Mouse (Mus musculus) gastrocnemius, postnatal 10 days (tissue): ENCODE data around the gene Pip4k2c. TPM values are rescaled to one million over a fixed set of nuclear protein-coding genes. Genes with fewer than 3 reads are reported as not detected.
"Not testable (repeated sequence)": the region's sequence is repeated elsewhere in the genome, so short reads cannot be mapped to it uniquely, and the experiment has no call there.

Experiments used
- DNase-seq: peaks from one replicate; pipeline ENCODE4 v3.0.0; 2021; ENCODE audit warnings: mixed read lengths
- total RNA-seq, 2 experiments: library from RNA; stranded (reverse); gene quantifications; 2 replicates each; pipeline ENCODE4 v1.2.3; 2021

Pip4k2c gene
- total RNA-seq, 2 experiments from 2014 or later: 8.5 to 9.6 TPM

GRCm38 (mm10) chr10:127170002-127170401 is 41.4 kb downstream of the Pip4k2c start:
- no peak for DNase-seq

GRCm38 (mm10) chr10:127167614-127168192 is 43.7 kb downstream of the Pip4k2c start:
- DNase-seq: no peak

DNA sequence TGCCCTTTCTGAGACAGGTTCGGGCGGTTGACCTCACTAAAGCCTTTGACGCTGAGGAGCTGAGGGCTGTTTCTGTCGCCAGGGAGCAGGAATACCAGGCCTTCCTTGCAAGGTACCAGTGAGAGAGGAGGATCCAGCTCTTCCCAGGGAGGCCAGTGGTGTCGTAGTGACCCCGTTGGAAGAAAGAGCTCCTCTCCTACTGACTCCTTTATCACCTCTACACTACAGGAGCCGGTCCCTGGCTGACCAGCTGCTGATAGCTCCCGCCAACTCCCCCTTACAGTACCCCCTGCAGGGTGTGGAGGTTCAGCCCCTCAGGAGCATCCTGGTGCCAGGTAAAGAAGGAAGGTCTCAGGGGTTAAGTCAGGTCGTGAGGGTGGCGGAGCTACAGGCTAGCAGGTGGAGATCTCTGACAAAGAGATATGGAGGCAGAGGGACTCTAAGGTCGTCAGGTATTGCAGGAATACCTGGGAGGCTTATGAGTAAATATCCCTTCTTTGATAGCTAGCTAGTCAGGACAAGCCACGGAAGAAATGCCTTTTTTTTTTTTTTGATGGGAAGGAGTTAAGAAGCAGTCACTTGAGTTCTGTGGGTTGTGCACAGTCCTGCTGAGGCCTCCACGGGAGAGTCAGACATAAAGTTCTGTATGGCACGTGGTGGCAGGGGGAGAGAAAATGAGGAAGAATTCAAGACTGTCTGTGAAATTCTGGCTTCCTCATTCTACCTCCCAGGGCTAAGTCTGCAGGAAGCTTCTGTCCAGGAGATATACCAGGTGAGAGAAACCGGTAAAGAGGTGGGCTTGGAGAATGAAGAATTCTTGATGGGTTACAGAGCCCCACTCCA is 44.4 kb downstream of the Pip4k2c start:
- no peak for DNase-seq

- DNase-seq: no peak
These were observed 45.0 kb downstream of the Pip4k2c start for GRCm38 (mm10) chr10:127166404-127166715.

- DNase-seq: no peak
These were observed 45.6 kb downstream of the Pip4k2c start for GRCm38 (mm10) chr10:127165654-127166403.

GRCm38 (mm10) chr10:127165354-127165653 is 46.1 kb downstream of the Pip4k2c start:
- no peak for DNase-seq

DNA sequence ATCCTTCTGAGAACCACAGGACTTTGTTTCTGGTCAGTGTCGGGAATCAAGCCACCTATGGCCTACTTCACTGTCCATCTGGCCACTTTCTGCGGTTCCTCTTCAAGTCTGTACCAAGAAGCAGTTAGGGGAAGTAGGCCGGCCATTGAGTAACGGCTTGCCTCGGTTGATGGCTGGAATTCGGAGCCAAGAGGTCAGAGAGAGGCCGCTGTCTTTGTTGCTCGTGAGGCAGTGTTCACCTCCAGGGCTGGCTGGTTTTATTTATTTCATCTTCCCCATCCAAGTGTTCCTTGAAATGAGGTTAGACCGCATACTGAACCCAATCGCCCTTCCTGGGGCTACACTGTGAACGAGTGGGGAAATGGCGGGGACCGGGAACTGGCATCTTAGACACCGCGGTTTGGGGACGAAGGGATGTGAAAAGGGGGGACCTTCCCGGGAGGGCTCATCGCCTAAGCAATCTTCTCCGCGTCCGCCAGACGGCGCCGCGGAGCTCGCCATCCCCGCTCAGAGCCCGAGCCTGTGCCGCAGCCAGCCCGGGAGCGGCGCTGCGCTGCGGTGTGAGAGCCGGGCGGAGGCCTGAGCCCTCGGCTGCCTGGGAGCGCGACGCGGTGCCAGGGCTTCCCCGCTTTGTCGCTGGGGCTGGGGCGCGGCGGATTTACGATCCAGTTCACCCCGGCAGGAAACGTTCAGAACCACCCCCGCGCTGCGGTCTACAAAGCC is 46.6 kb downstream of the Pip4k2c start, which contains the start of gene B4galnt1:
B4galnt1 (plus strand) TSS at position 595 of the 723 bp plus-strand sequence.
- peak; percentile 73 for DNase-seq

- DNase-seq: no peak
These were observed 47.2 kb downstream of the Pip4k2c start for GRCm38 (mm10) chr10:127164190-127164589.

DNA sequence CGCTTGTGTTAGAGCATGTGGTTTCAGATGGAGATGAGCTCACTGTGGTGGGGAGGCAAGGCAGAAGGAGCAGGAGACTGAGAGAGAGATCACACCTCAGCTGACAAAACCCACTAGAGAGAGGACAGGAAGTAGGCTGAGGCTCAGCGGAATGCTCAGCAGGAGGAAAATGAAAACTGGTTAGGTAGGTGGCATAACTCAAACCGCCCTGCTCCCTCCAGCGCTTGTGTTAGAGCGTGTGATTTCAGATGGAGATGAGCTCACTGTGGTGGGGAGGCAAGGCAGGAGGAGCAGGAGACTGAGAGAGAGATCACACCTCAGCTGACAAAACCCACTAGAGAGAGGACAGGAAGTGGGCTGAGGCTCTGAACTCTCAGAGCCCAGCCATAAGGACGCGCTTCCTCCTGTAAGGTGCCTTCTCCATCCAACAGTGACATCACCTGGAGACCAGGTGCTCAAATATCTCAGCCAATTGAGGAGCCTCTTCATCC is 48.6 kb downstream of the Pip4k2c start:
- DNase-seq: not testable (repeated sequence)

GRCm38 (mm10) chr10:127160728-127161127 is 50.7 kb downstream of the Pip4k2c start:
- DNase-seq: no peak

- DNase-seq: no peak
These were observed 51.3 kb downstream of the Pip4k2c start for GRCm38 (mm10) chr10:127160081-127160480.

DNA sequence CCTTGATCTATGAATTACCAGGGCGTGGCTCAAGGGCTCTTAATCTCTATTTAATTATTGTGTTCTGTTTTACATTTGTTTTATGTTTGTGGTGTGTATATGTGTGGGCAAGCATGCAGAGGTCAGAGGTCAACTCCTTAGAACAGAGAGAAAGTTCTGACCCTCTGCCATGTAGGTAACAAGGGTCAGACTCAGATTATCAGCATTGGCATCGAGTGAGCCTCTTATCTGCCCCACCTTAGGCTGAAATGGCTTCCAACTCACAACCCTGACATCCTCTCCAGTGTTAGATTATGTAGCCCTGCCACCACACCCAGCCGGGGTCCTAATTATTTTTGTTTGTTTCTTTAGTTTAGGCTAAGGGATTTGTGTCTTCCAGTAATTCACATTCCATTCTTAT is 52.9 kb downstream of the Pip4k2c start:
- no peak for DNase-seq

GRCm38 (mm10) chr10:127156511-127156910 is 54.9 kb downstream of the Pip4k2c start:
- DNase-seq: no peak

DNA sequence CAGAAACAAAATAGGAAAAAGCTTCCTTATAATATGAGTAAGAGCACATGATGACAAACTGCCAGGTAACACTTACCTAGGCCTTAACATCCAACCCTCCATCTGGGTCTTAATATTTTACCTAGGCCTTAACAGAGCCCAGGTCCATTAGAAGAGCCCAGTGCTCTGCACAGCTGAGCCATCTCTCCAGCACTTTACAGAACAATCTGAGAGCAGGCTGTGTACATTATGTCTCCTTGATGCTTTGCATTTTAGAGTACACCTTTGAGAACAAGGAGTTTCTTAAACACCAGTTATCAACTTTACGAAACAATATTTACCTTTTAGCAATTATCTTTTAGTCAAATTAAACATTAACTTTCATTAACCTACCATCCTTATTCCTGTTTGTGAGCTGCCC is 55.3 kb downstream of the Pip4k2c start:
- DNase-seq: no peak

DNA sequence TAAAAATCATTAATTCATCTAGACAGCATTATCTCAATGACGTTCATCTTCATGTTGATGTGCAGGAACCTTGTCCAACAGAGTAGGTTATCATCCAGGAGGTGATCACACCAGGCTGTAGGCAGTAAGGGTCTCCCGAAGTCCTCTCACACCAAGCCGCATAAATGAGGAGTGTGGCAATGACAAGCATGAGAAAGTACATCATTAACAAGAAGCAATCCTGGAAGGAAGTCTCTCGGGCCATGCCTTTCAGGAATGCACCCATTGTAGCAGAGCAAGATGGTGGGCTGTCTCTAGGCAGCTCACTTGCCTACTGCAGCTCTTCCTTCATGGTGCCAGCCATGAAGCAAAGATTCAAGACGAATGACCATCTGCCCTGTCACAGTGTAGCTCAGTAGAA is 56.7 kb downstream of the Pip4k2c start:
- DNase-seq: no peak

GRCm38 (mm10) chr10:127154241-127154640 is 57.1 kb downstream of the Pip4k2c start:
- DNase-seq: no peak

DNA sequence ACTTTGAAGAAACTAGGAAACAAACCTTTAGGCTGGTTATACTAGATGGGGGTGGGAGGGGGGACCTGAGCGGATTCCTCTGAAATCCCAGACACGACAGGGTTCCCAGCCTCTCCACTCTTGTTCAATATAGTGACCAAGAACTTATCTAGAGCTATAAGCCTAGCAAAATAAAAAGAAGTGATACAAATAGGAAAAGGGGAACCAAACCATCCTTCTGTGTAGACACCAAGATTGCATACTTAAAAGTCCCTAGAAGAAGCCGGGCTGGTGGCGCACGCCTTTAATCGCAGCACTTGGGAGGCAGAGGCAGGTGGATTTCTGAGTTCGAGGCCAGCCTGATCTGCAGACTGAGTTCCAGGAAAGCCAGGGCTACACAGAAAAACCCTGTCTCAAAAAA is 58.1 kb downstream of the Pip4k2c start:
- DNase-seq: no peak

GRCm38 (mm10) chr10:127152556-127152955 is 58.8 kb downstream of the Pip4k2c start:
- DNase-seq: not testable (repeated sequence)

DNA sequence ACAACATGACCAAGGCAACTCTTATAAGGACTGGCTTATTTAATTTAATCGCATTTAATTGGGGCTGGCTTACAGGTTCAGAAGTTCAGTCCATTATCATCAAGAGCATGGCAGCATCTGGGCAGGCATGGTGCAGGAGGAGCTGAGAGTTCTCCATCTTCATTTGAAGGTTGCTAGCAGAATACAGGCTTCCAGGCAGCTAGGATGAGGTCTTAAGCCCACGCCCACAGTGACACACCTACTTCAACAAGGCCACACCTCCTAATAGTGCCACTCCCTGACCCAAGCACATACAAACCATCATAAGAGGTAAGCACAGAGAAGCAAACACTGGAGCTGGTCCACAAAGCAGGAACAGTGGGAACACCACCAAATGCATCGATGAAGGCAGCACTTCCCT is 60.2 kb downstream of the Pip4k2c start:
- DNase-seq: not testable (repeated sequence)

DNA sequence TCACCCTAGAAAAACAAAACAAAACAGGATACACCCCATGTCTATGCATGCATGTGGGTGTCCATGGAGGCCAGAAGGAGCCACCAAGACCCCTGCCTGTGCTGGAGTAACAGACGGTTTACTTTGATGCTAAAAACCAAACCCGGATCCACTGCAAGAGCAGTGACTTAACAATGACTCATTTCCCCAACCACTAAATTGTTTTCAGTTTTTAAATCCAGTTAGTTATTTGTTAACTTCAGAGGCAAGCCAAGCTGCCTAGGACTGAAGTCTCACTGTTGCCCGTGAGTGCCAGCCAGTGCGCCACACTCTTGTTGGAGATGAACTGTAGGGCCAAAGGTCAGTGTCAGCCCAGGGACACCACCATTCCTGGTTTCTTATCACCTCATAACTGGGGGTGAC is 60.9 kb downstream of the Pip4k2c start:
- DNase-seq: no peak

- DNase-seq: no peak
These were observed 64.2 kb downstream of the Pip4k2c start for GRCm38 (mm10) chr10:127147135-127147534.
